Mouse (Mus musculus) cortical plate, adult 2 months (tissue): ENCODE results near the gene Ids. TPM values are rescaled to one million over a fixed set of nuclear protein-coding genes. Genes with fewer than 3 reads are reported as not detected.
A peak's percentile ranks its signal among the peaks of the same experiment; 100 is the strongest.

Source experiments
- H3K27ac ChIP-seq: fragments of 200-500 bp; 2 replicates; pipeline ENCODE4 v1.5.1; 2012; ENCODE audit warnings: low read length, control low read depth, inconsistent platforms; ENCODE audit not compliant: insufficient read depth
- H3K4me1 ChIP-seq: fragments of 200-500 bp; 2 replicates; pipeline ENCODE4 v1.6.1; 2011; ENCODE audit warnings: low read length; ENCODE audit not compliant: control insufficient read depth, insufficient read depth
- H3K4me3 ChIP-seq: fragments of 200-500 bp; 2 replicates; pipeline ENCODE4 v1.5.1; 2011; ENCODE audit warnings: mild to moderate bottlenecking, low read length, control low read depth; ENCODE audit not compliant: insufficient read depth
- CTCF ChIP-seq: fragments of 200-500 bp; IDR thresholded peaks from 2 replicates; pipeline ENCODE4 v1.5.1; 2011; ENCODE audit warnings: mild to moderate bottlenecking, control low read depth, low read length; ENCODE audit not compliant: insufficient read depth; ENCODE audit errors: extremely low read depth
- POLR2A ChIP-seq: fragments of 200-500 bp; IDR thresholded peaks from 2 replicates; pipeline ENCODE4 v1.6.1; 2011; ENCODE audit warnings: mild to moderate bottlenecking, low read length, control low read depth; ENCODE audit not compliant: insufficient read depth; ENCODE audit errors: extremely low read depth
- polyA plus RNA-seq: library from polyadenylated mRNA; depleted of rRNA; stranded (reverse); fragments of >200 nt; gene quantifications from 2 replicates; pipeline ENCODE4 v1.2.3, GENCODE M21; 2012; rRNA removed

Gene Ids
- polyA plus RNA-seq, 1 experiment: 275 TPM

DNA sequence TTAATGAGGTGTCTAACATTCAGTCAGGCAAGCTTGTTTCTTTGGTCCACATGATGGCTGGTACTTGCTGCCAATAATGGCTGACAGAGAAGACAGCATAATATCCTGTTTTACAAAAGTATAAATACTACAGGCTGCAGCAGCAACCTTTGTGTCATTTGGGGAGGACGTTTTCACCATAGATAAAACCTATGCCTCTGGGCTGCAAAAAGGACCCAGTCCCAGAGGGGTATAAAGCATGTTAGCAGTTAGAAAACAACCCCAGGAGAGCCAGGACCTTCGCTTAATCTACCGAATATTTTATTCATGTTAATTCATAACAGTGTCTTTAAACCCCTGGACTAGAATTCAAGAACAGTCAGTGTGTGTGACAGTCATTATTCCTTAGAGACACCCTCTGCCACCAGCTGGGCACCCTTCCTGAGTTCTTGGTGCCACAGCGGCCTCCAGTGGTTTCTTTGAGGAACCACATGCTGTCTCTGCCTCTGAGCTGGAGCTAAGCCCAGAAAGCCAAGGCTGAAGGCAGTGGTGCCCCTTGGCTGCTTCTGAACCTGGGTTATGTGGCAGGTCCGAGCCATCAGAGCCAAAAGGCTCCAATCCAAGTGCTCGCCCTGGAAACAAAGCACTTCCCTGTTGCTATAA is 34.6 kb downstream of the Ids start:
- peak; percentile 66 for TF ChIP-seq CTCF
- no peak for TF ChIP-seq POLR2A
- Histone ChIP-seq H3K4me1 (no peaks in the 10 kb centered on the region), H3K4me3 (no peak overlapping the region), H3K27ac (no peak overlapping the region)

DNA sequence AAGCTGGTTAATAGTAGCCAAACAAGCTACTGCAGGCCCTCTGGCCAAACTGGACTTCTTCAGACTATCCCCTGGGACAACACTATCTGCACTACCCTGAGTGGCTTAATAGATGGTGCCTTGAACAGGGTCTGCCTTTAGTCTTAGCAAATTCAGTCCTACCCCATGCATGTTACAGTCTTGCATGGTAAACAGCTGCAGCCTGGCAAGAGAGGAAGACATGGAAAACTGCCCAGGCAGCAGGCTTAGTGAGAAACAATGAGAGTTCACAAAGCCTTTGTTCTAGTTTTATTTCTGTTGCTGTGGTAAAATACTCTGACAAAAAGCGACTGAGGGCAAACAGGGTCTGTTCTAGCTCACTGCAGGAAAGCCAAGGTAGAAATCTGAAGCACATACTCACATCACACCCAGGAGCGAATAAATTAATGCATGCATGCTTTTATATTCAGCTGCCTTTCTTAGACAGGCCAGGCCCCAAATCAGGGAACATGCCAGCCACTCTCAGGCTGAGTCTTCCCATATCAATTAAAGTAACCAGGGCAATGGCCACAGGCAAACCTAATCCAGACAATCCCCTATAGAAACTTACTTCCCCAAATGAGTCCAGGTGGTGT is 36.2 kb downstream of the Ids start:
- no peak overlapping the region for H3K27ac ChIP-seq
- no peaks in the 10 kb centered on the region for H3K4me1 ChIP-seq
- H3K4me3 ChIP-seq: no peak overlapping the region
- TF ChIP-seq CTCF (no peak), POLR2A (no peak)

DNA sequence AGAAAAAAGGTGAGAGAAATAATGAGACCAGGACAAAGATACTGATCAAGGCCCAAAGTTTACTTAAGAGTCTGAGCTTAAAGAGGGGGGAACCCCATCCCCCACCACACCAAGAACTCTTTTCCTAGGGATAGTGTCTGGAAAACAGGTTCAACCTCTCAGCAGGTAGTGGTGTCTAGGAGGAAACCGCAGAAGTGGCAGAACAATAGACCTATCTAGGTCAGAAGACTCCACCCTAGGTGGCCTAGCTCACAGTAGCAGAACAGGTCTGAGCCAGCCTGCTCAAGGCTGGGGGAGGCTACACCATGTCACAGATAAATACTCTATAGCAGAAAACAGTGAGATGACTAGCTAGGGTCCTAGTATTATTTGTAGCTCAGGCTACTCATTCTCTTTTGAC is 37.2 kb downstream of the Ids start:
- Histone ChIP-seq H3K4me3 (no peak overlapping the region), H3K4me1 (no peaks in the 10 kb centered on the region), H3K27ac (no peak overlapping the region)
- no peak for TF ChIP-seq CTCF
- no peak for TF ChIP-seq POLR2A

DNA sequence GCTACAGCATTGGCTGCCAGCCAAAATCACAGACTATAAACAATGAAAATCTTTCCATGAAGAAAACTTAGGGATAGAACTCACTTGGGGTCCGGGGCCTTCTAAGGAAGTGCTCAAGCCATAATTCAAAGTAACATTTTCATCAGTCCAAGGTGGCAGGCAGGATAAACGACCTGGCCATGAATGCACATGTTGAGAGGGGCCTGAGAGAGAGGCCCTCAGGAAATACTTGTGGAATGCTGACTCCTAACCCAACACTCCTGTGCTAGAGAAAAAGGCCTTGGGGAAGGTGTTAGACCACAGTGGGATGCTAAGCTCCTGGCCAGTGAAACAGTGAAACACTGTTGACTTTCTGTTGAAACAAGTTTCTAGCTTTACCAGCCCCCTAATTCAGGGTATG is 45.6 kb downstream of the Ids start:
- TF ChIP-seq POLR2A: no peak
- TF ChIP-seq CTCF: no peak
- H3K4me1 ChIP-seq: no peaks in the 10 kb centered on the region
- H3K4me3 ChIP-seq: no peak overlapping the region
- no peak overlapping the region for H3K27ac ChIP-seq

DNA sequence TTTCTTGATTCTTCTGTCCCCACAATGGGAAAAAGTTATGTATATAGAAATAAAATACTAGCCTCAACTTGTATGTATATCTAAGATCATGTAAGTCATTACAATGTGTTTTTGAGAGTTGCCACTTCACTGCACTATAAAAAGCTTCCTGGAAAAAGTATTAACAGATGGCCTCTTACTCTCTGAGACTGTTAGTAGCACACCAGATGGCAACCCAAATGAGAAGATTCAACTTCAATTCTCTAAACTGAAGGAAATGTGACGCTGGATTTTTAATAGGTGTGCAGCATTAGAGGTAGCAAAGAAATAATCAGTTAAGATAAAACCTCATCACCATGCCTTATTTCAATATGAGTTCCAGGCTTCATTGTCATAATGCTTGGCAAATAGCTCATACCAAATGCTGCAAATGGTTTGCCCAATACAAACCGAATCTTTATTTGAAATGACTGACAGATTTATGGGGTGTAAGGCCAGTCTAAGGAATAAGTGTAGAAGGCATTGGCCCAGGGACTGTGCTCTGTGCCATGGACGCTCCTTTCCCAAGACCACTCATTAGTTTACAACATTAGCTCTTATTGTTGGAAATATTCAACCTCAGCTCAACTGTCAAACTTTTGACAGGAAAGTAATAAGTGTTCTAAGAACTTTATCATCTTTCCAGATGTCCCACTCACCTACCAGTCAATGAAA is 49.8 kb downstream of the Ids start:
- no peak for TF ChIP-seq CTCF
- no peak for TF ChIP-seq POLR2A
- no peak overlapping the region for H3K4me3 ChIP-seq
- H3K27ac ChIP-seq: no peak overlapping the region
- no peaks in the 10 kb centered on the region for H3K4me1 ChIP-seq

Other genes starting within 250 kb of the Ids start
- gene 1110012L19Rik, start 20.8 kb upstream of the Ids start, polyA plus RNA-seq: 15.8 and 17.4 TPM in 2 replicates
- 44.9 and 49.3 TPM in 2 replicates for gene Tmem185a, start 112.1 kb upstream of the Ids start, polyA plus RNA-seq